Mouse (Mus musculus) cerebellum, postnatal 10 days (tissue): ENCODE results near the gene Stk11.

ENCODE experiments used
- DNase-seq, 2 experiments: peaks; one replicate each; pipeline ENCODE4 v3.0.0; 2021; ENCODE audit warnings: mixed read lengths in 2 of 2

Gene Stk11

DNA sequence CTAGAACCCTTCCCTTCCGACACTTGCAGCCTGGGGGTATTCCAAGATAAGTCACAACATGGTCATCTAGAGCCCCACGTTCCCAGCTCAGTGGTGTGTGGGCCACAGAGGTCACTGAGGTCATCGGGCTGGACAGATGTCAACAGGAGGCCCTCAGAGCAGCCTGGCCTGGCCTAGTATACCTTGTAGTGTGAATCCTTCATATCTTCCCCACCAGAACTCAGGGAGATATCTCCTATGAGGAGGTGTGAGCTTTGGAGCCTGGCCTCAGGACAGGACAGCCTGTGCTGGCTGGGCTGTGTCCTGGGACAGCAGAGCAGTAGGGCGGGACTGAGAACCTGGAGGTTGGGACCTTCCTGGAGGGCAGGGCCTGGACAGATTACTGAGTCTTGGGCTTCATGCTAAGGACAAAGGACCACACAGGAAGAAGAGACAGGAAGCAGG is 31.0 kb downstream of the Stk11 start:
- no peak for DNase-seq

DNA sequence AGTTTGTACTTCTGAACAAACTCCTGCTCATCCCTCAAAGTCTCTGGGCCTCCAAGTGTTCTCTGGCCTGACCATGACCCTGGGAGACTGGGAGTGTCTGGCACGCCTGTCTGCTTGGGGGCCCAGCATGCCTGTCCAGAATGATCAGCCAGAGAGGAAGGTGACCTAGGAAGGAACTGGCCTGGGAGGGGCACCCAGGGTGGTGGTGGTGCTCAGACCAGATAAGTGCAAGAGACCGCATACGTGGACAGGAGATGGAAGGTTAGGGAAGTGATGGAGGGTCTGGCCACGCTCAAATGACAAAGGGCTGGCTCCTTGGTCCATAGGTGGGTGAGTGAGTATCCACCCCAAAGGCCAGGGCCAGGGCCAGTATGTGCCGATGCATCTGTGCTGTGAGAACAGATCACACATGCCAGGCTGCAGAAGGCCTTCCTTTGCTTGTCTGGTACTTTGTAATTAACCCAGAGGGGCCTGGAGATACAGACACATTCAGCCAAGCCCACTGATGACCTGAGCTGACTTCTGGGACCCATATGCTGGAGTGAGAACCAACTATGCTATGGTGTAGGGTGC is 31.6 kb downstream of the Stk11 start:
- no peak for DNase-seq

DNA sequence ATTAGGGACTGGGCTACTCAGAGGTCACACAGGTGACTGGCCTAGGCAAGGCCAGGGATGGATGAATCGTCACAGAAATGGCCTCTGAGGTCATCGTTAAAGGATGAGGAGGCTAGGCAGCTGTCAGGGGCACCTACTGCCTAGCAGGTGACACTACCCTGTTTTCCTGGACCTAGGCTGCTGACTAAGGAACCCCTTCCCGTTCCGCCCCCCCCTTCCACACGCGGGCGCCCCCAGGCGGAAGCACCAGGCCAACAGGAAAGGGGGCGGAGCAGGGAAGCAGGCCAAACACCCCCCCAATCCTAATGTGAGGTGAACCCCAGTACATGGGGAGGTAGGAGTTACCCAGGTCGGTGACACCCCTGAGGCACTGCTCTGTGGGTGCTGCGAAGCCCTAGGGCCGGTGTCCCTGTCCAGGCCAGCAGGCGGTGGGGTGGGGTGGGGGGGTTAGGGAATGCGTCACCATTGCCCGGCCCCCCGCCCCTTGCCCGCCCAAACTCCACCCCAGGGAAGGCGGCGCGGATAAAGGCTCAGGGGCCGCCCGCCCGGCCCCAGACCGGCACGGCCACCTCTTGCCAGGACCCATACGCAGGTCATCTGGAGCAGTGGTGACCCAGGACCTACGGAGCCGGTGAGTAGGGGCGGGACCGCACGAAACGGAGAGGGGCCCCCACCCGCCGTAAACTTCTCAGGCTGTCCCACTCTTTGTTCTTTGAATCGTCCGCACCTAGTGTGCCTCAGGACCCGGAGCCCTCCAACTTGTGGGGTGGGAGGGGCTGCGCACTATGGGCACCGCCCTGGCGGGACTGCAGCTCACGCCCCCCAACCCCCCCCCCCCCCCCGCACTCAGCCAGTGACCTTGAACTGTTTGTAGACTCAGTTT is 32.4 kb downstream of the Stk11 start, which contains the start of gene Midn:
TSS of gene Midn (plus strand) at position 554 of the 883 bp plus-strand sequence.
- peak; percentile 86 to 87 for DNase-seq

DNA sequence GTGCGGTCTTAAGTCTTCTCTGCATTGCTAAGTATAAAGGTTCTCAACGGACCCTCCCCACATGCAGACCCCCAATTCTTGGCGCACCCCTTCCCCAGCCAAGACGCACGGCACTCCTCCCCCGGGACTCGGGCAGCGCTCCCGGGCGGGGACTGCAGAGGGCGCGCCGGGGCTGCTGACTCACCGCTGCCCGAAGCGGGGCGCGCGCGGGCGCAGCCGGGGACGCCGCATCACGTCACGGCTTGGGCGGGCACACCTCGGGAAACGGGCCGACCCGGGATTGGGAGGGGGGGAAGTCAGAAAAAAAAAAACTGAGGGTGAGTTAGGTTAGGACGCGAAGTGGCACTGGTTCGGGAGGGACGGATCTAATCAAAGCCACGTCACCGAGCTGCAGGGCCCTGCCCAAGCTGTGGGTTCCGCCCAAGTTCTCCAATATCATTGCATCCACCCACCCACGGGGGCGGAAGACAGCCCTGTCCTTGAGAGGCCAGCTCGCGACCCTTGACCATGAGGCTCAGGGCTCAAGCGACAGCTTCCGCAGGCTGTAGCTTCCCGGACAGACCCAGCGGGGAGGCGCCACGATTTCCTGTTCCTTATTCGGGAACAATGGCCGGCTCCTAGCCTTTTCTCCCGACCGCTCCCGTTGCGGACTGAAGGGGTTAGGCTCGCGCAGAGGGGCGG is 33.1 kb downstream of the Stk11 start:
- DNase-seq: peak; percentile 97 to 98

DNA sequence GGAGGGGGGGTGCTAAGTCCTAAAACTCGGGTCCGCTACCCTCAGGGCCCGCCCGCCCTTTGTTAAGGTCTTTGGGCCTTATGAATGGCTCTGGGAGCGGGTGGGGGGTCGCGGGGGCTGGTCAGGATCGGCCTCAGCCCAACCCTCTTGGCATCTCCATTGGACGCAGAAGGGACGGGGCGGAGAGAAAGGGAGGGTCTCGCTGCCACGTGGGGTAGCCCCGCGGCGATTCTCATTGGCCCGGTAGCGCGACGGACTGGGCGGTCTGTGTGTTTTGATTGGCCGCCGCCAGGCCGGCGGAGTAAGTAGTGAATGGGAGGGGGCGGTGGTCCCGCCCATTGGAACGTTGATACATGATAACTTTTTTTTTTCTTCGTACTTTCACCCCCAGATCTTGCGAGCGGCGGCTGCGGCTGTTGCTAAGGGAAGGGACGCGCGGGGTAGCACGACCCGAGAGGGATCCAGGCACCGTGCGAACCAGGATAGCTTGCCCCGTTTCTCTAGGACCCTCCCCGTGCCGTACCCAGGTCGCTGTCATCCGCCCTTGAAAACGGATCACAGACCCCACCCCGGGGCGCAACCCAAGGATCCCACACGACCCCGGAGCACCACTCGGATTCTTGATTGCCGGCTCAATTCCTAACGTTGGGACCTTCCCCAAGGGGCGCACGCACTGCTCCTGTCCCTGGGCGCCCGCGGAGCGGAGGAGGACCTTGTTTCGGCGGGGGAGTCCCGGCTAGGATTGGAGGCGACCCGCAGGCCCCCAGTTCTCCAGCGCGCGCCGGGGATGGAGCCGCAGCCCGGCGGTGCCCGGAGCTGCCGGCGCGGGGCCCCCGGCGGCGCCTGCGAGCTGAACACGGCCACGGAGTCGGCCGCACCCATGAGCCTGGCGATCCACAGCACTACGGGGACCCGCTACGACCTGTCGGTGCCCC is 34.0 kb downstream of the Stk11 start:
- peak; percentile 99 to 100 for DNase-seq

DNA sequence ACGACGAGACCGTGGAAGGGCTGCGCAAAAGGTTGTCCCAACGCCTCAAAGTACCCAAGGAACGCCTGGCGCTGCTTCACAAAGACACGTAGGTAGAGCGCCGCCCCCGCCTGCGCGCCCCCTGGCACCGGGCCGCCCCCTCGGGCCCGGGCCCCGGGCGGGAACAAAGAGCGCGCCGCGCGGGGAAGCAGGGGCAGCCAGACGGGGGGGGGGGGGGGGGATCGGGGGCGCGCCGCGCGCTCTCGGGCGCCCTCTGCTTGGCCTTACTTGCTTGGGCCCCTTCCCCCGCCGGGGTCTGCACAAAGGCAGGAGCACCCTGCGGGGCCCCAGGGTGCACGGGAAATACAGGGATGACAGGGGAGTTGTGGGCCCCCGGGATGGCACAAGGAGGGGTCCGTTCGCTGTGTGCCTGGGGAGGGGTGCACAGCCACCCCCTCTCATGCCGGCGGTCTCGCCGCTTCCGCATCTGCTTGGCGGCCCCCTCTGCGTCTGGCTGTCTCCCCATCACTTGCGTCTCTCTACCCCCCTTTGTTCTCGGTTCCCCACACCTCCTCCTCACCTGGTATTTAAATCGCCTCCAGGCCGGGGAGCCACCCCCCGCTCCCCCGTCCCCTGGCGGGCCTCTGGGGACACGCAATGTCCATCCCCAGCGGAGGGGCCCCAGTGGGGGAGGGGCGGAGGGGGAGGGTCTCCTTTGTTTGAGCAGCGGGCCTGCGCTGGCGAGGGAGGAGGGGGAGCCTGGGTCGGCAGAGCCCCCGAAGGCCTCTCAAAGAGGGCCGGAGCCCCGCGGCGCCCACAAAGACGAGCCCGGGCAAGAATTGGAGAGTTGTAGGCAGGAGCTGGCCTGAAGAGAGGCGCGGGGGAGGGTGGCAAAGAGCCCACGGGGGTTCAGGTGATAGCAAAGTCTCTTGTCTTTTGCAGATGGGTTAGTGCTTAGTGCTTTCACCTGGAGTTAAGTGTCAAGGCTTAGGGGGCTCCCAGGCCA is 34.9 kb downstream of the Stk11 start:
- DNase-seq: peak; percentile 86

DNA sequence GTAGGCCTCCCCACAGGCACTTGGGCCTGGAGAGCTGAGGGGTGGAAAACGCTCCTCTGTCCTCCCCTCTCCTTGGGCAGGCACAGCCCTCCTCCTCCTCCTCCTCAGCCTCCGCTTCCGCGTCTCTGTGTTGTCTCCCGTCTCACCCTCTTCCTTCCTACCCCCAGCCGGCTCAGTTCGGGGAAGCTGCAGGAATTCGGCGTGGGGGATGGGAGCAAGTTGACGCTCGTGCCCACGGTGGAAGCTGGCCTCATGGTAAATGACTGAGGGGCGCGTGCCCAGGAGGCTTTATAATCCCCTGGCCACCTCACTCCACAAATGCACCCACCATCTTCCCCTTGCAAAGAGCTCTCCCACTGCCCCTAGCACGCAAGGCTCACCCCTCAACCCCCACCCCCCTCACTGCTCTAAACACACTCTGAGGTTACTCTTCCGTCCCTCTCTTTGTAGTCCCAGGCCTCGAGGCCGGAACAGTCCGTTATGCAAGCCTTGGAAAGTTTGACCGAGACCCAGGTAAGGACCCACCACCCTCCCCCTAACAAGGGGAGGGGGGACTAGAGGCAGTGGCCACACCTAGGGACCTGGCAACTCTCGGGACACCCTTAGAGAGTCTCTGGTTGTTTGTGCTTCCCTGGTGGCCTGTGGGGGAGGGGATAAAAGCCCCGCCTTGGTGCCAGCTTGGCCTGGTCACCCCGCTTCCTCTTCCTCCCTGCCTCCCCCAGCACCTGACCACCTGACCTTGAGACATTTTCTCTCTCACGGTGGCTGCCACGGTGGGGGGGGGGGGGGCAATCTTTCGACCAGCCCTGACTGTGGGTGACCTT is 35.8 kb downstream of the Stk11 start:
- DNase-seq: peak; percentile 78 to 82

DNA sequence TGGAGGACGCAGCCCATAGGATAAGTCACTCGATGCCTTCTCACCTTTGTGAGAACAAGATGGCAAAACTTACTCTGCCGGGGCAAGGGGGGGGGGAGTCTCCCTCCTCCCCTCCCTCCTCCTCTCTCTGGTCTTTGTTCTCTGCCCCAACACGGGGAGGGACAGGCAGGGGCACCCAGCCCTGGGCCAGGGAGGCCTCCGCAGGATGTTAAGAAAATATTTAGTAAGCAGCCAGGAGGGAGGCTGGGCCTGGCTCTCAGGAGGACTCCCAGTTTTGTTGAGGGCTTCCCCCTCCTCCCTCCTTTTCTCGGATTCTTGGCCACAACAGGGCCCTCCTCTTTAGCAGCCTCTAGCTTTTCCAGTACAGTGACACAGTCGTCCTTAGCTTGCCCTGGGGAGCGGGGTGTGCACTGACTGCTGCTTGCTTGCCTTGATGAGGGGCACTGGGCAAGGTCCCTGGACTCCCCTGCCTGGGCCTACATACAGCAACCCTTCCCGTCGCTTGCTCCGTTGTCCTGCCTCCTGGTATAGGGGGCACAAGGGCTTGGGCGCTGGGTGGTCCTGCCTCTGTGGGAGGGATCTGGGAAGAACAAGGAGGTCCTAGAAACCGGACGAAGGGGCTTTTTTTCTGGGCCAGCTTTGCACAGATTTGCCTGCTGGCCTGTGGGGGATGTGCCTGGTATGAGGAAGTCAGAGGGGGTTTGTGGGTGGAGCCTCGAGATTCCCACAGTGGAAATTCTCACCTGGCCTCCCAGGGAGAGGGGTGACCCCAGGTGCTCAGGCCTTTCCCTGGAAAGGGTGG is 36.7 kb downstream of the Stk11 start:
- DNase-seq: peak; percentile 51 to 54

DNA sequence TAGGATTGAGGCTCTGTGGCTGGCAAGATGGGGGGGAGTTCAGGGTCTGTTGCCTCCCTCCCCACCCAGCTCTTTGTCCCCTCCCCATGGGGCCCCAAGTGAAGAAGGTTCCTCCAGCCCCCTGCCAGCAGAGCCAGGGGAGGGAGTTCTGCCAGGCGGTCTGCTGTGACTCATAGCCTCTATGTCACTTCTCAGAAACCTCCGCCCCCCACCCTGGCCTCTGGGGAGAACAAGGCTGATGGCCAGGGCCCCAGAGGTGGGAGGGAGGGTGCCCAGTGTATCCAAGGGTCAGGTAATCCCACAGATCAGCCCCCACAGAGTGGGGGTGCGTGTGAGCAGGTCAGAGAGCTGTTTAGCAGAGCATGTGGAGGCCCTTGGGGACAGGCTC is 37.3 kb downstream of the Stk11 start:
- peak; percentile 55 to 60 for DNase-seq

DNA sequence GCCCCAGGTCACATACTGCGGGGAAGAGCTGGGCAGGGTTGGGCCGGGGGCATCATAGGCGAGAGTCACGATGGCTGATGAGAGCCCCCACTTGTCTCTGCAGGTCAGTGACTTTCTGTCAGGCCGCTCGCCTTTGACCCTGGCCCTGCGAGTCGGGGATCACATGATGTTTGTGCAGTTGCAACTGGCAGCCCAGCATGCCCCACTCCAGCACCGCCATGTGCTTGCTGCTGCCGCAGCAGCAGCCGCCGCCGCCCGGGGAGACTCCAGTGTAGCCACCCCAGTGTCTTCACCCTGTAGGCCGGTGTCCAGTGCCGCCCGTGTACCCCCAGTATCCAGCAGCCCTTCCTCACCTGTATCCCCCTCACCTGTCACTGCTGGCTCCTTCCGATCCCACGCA is 38.1 kb downstream of the Stk11 start:
- DNase-seq: no peak

DNA sequence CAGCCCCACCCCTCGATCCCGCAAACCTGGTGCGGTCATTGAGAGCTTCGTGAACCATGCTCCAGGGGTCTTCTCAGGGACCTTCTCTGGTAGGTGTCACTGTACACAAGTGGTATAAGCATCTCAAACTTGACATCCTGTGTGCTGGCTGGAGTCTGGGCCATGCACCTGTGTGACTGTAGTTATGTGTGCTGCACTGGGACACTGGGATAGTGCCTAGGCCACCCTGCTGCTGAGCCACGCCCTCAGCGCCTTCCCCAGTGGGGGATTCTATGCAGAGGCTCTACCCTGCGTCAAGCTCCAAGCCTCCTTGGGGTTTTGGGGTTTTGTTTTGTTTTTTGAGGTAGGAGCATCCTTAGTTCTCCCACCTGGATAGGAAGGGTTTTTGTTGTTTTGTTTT is 38.8 kb downstream of the Stk11 start:
- no peak for DNase-seq

DNA sequence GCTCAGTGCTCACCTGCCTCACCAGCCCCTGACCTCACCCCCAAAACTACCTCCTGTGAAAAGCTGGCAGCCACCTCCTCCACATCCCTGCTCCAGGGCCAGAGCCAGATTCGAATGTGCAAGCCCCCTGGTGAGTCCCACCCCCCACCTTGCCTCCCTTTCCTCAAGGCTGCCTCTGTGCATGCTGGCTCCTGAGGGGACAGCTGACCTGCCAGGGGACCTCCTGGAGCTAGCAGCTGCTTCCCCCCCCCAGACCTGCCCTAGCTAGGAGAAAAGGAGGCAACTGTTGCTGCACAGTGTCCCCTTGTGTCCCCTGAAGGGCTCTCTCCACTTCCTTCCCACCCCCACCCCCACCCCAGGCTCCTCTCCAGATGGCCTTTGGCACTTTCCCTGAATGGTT is 39.7 kb downstream of the Stk11 start:
- DNase-seq: peak in 1 of 2 experiments; percentile 61

DNA sequence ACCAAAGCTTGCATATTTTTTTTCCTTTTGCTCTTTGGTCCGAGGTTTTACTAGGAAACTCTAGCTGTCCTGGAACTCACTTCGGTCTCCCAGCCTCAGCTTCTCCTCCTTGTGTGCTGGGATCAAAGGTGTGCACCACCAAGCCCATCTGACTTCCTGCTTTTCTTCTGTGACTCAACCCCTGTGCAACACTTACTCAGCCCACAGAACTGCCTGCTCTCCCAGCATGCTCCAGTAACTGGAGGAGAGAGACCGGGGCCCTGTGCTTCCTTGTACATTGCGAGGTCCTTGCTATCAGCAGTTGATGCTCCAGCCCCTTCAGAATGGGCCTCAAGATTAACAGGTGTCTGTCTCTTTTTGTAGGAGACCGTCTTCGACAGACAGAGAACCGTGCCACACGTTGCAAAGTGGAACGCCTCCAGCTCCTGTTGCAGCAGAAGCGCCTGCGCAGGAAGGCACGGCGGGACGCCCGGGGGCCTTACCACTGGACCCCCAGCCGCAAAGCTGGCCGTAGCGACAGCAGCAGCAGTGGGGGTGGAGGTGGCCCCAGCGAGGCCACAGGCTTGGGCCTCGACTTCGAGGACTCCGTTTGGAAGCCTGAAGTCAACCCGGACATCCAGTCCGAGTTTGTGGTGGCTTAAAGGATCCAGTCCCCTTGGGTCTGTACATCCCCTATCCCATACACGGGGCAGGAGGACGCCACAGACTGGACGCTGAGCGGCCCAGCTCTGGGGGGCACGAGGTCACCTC is 40.6 kb downstream of the Stk11 start:
- DNase-seq: peak in 1 of 2 experiments; percentile 36

DNA sequence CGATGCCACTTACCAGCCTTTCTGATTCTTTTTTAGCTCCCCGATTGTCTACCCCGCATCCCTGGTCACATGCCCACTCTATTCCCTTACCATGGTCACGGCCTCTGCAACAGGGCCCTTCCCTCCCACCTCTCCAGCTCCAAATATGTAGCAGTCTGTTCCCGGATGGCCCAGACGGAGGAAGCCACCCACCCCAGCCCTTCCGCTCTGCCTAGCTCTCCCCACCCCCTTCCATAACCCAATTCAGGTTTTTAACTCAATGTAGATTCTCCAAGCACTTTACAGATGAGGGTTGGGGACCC is 41.1 kb downstream of the Stk11 start:
- peak in 1 of 2 experiments; percentile 41 for DNase-seq

DNA sequence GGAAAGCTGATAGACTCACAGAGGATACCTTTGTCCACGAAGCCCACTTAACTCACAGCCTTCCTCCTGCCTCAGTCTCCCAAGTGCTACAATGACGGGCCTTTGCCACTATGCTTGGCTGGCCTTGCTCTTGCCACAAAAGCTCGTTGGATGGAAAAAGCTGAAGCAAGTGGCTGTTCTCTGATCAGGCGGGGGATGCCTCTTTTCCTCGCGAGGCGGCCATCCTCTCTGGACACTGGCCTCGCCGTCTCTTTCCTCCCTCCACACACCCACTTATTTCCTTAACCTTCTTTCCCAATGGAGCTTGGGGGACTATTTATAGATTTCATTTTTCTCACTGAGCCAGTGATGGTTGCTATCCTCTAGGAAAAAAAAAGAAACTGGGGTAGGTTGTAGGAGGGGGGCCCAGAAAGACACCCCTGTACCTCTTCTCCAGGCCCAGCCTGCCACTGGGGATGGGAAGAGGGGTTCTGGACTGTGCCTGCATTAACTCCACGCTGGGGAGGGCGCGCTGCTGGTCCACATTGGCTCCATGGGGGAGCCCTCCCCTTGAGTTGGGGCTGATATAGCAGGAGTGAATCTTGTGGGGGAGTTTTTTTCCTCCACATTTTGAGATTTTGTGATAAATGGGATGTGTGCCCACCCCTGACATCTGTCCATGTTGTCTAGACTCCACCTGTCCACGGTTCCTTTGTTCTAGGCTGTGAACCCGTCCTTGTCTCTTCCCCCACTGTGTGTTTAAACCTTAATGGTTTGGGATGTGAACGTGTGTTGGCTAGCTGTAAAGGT is 41.7 kb downstream of the Stk11 start:
- peak; percentile 44 to 61 for DNase-seq

DNA sequence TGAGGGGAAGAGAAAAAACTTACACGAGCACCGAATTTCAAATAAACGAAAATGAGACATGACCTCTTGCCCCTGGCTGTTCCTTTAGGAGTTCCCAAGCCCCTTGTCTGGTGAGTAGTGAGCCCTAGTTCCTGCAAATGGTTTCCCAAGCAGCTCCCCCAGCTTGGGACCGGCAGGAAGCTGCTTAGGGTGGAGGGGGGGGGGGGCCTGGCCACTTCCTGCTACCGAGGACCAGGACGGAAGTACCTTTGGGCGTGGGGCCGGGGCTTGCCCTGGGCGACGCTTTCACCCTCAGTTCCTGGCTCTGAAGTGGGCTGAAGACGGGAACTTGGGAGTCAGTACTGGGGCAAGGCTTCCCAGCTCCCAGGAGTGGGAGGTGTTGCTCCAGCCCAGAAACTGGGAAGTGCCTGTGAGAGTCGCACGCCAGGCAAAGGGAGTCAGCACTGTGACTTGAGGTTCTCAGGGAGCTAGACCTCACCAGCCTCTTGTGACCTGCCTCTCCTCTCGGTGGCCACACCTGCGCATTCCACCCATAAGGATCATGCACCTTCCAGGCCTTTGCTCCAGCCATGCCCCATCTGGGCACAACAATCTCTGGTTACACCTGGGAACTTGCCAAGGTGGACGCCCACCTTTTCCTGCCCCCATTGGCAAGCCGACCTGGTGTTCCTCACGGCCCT is 42.8 kb downstream of the Stk11 start:
- peak; percentile 50 to 60 for DNase-seq

DNA sequence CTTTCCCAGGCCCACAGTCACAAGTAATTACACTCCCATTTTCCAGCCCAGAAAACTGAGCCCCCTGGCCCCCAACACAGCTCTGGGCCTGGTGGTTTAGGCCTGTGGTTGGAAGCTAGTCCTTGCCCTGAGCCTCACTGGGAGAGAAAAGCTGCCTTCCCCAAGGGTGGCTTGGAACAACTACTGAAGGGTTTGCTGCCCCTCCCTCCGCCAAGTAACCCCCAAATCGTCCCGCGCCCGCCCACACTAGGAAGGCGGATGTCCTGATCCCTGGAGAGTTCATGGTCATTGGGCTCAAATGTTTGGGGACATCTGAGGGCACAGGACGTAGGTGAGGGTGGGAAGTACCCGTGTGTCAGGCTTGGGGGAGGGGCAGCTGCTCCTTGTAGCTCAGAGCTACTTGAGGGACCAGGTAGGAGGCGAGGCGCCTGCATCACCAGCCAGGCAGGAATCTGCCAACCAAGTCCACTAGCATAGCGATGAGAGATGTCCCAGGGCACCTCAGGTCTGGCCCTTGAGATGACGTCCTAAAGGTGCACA is 43.5 kb downstream of the Stk11 start:
- DNase-seq: peak; percentile 75 to 79
